Mouse (Mus musculus): ENCODE measurements around the gene St5. TPM values are rescaled to one million over a fixed set of nuclear protein-coding genes. Genes with fewer than 3 reads are reported as not detected.

Gene St5
- polyA plus RNA-seq, 1 experiment from 2014 or later = 53.5 TPM

GRCm38 (mm10) chr7:109719286-109719685 lies 15.9 kb upstream of the St5 start:
- DNase-seq (ENCODE audit: low spot score) = no peak

DNA sequence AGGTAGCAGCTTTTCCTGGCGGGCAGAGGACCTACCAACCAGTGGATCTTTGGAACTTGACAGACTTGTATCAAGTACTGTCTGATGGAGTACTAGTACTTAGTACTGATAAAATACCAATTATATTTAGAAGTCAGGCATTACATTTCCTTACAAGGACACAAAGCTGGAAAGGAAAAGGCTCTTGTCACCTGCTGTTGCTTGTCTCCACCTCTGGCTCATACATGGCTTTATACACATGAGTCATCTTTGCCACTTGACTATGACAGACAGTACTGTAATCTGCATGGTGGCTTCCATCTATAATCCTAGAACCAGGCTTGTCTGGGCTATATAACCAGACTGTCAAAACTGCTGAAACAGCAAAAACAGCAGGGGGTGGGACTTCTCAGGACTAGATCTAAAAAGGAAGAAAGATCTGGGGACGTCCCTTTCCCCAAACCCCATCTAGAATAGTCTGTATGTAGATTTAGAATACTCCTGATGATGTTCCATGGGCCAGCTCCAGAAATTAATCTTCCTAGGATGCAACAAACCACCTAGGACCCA lies 10.1 kb upstream of the St5 start:
- Histone ChIP-seq H3K4me1 (no peaks in the 10 kb centered on the region), H3K36me3 (peaks cover 46% of the 10 kb centered on the region), H3K4me3 (no peak overlapping the region), H3K9me3 (replicated peaks) (no peaks in the 10 kb centered on the region), H3K27me3 (ENCODE audit: low read depth, poor library complexity, severe bottlenecking) (no peaks in the 10 kb centered on the region), H3K27ac (no peak overlapping the region)
- no peak for DNase-seq (ENCODE audit: low spot score)
- 90% methylated on average over 2 of the region's 2 CpGs for WGBS

More at GRCm38 (mm10) chr7:109719286-109719685, 15.9 kb upstream of the St5 start:
- Histone ChIP-seq H3K4me1 (no peaks in the 10 kb centered on the region), H3K4me3 (no peak overlapping the region), H3K27me3 (ENCODE audit: low read depth, poor library complexity, severe bottlenecking) (no peaks in the 10 kb centered on the region), H3K27ac (no peak overlapping the region), H3K36me3 (no peaks in the 10 kb centered on the region), H3K9me3 (replicated peaks) (no peaks in the 10 kb centered on the region)
- WGBS = 65% methylated on average over 9 of the region's 9 CpGs

DNA sequence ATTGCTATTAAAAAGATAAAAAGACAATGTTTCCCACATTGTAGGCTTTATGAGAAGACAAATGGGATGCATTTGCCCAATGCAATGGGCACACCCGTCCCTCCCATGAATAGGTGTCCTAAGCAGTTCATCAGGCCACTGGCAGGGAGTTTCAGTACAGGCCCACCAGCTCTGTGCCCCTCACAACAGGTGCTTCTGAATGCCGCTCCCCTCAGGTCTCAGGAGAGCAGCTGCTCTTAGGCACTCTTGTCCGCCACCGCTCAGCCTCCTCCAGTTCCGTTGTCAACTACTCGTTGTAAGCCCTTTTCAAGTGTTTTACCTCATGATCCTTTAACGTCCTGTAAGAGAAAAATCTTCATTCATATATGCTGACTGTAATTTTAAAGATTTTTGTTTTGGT lies 8.8 kb upstream of the St5 start:
- H3K36me3 ChIP-seq = peaks cover 59% of the 10 kb centered on the region
- H3K9me3 ChIP-seq (replicated peaks) = no peaks in the 10 kb centered on the region

GRCm38 (mm10) chr7:109710069-109710468 lies 6.7 kb upstream of the St5 start:
- 88% methylated on average over 1 of the region's 1 CpGs for WGBS
- no peaks in the 10 kb centered on the region for H3K4me1 ChIP-seq
- no peaks in the 10 kb centered on the region for H3K27me3 ChIP-seq (ENCODE audit: low read depth, poor library complexity, severe bottlenecking)
- H3K9me3 ChIP-seq (replicated peaks) = no peaks in the 10 kb centered on the region
- DNase-seq (ENCODE audit: low spot score) = no peak
- no peak overlapping the region for H3K4me3 ChIP-seq
- H3K27ac ChIP-seq = no peak overlapping the region
- peaks cover 59% of the 10 kb centered on the region for H3K36me3 ChIP-seq

More for the DNA sequence above, 8.8 kb upstream of the St5 start:
- DNase-seq (ENCODE audit: low spot score) = no peak
- Histone ChIP-seq H3K27ac (no peak overlapping the region), H3K4me1 (no peaks in the 10 kb centered on the region), H3K4me3 (no peak overlapping the region), H3K27me3 (ENCODE audit: low read depth, poor library complexity, severe bottlenecking) (no peaks in the 10 kb centered on the region)
- 90% methylated on average over 7 of the region's 7 CpGs for WGBS

GRCm38 (mm10) chr7:109708961-109709382 lies 5.6 kb upstream of the St5 start:
- peaks cover 59% of the 10 kb centered on the region for H3K36me3 ChIP-seq
- peaks cover 3% of the 10 kb centered on the region; the same call in 1 of the 2 replicates for H3K4me1 ChIP-seq
- H3K9me3 ChIP-seq (replicated peaks) = no peaks in the 10 kb centered on the region
- WGBS = 72% methylated on average over 3 of the region's 3 CpGs
- H3K27ac ChIP-seq = no peak overlapping the region
- no peak for DNase-seq (ENCODE audit: low spot score)
- H3K27me3 ChIP-seq (ENCODE audit: low read depth, poor library complexity, severe bottlenecking) = no peaks in the 10 kb centered on the region
- no peak overlapping the region for H3K4me3 ChIP-seq

GRCm38 (mm10) chr7:109707023-109707785 lies 3.8 kb upstream of the St5 start:
- no peak overlapping the region for H3K27ac ChIP-seq
- H3K4me1 ChIP-seq = peaks cover 14% of the 10 kb centered on the region; the same call in 1 of the 2 replicates
- 59% methylated on average over 4 of the region's 4 CpGs for WGBS
- H3K36me3 ChIP-seq = peaks cover 47% of the 10 kb centered on the region
- H3K9me3 ChIP-seq (replicated peaks) = no peaks in the 10 kb centered on the region
- 0 out of 2 replicates have a peak, but pooled peaks cover 6% of the 10 kb centered on the region for H3K27me3 ChIP-seq (ENCODE audit: low read depth, poor library complexity, severe bottlenecking)
- H3K4me3 ChIP-seq = no peak overlapping the region
- DNase-seq (ENCODE audit: low spot score) = peak; percentile 43

DNA sequence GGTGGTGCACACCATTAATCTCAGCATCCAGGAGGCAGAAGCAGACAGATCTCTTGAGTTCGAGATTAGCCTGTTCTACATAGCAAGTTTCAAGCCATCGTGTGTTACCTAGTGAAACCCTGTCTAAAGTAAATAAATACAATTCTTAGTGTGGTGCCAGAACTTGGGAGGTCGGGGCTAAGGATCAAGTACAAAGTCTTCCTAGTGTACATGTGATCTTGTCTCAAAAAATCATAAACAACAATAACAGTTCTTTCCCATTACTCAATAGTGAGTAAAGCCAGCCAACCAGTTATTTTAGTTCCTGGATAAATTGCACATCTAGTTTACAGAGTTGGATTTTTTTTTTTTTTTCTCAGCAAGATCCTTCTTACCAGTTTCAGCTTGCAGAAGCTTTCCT lies 1.1 kb upstream of the St5 start:
- 74% methylated on average over 3 of the region's 3 CpGs for WGBS
- no peak for DNase-seq (ENCODE audit: low spot score)
- H3K27ac ChIP-seq = peak overlapping the region; percentile 93; the same call in 1 of the 2 replicates
- peaks cover 20% of the 10 kb centered on the region for H3K36me3 ChIP-seq
- H3K9me3 ChIP-seq (replicated peaks) = no peaks in the 10 kb centered on the region
- peak overlapping the region; percentile 76 for H3K4me3 ChIP-seq
- 0 out of 2 replicates have a peak, but pooled peaks cover 6% of the 10 kb centered on the region for H3K27me3 ChIP-seq (ENCODE audit: low read depth, poor library complexity, severe bottlenecking)
- H3K4me1 ChIP-seq = peaks cover 14% of the 10 kb centered on the region; the same call in 1 of the 2 replicates

- H3K27me3 ChIP-seq (ENCODE audit: low read depth, poor library complexity, severe bottlenecking) = 0 out of 2 replicates have a peak, but pooled peaks cover 6% of the 10 kb centered on the region
- H3K9me3 ChIP-seq (replicated peaks) = no peaks in the 10 kb centered on the region
- peak overlapping the region; percentile 93 for H3K27ac ChIP-seq
- WGBS = 3% methylated on average over 17 of the region's 17 CpGs
- DNase-seq (ENCODE audit: low spot score) = no peak
- peak overlapping the region; percentile 76 for H3K4me3 ChIP-seq
- peaks cover 17% of the 10 kb centered on the region for H3K36me3 ChIP-seq
- H3K4me1 ChIP-seq = peaks cover 14% of the 10 kb centered on the region; the same call in 1 of the 2 replicates
Measured at GRCm38 (mm10) chr7:109704016-109704377, 592 bp upstream of the St5 start.

- Histone ChIP-seq H3K4me1 (peaks cover 14% of the 10 kb centered on the region; the same call in 1 of the 2 replicates), H3K9me3 (replicated peaks) (no peaks in the 10 kb centered on the region), H3K4me3 (peak overlapping the region; percentile 76), H3K27ac (no peak overlapping the region), H3K36me3 (peaks cover 5% of the 10 kb centered on the region), H3K27me3 (ENCODE audit: low read depth, poor library complexity, severe bottlenecking) (0 out of 2 replicates have a peak, but pooled peaks cover 6% of the 10 kb centered on the region)
- DNase-seq (ENCODE audit: low spot score) = no peak
- 34% methylated on average over 4 of the region's 4 CpGs for WGBS
Measured at GRCm38 (mm10) chr7:109702721-109703120, 684 bp downstream of the St5 start.

DNA sequence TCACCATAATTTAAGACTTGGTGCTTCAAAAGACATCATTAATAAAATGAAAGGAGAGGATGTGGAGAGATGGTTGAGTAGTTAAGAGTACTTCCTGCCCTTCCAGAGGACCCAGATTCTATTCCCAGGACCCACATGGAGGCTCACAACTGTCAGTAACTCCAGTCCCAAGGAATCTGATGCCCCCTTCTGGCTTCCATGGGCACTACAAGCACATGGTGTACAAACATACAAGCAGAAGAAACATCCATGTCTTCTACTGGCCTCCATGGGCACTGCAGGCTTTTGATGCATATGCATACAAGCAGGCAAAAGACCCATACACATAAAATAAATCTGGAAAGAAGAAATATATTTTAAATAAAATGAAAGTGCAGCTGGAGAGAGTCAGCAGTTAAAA lies 3.2 kb downstream of the St5 start:
- DNase-seq (ENCODE audit: low spot score) = no peak
- H3K9me3 ChIP-seq (replicated peaks) = no peaks in the 10 kb centered on the region
- H3K27me3 ChIP-seq (ENCODE audit: low read depth, poor library complexity, severe bottlenecking) = 0 out of 2 replicates have a peak, but pooled peaks cover 6% of the 10 kb centered on the region
- H3K27ac ChIP-seq = no peak overlapping the region
- no peak overlapping the region for H3K4me3 ChIP-seq
- no peaks in the 10 kb centered on the region for H3K36me3 ChIP-seq
- H3K4me1 ChIP-seq = peaks cover 14% of the 10 kb centered on the region; the same call in 1 of the 2 replicates

DNA sequence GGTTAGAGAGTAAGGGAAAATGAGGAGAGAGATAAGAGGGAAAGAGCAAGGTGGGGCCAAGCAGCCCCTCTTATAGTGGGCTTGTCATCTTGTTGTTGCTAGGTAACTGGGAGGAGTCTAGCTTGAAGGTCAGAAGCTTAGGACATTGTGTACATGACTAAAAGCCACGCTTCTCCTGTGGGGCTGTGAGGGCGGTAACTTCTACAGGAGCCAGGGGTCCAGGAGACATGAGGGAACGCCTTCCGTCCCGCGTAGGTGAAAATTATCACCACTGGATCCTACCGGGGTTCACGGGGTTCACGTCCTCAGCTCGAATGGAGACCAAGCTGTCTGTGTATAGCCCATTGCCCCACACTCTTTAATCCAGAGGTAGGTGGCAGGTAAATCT lies 8.1 kb downstream of the St5 start:
- DNase-seq (ENCODE audit: low spot score) = no peak
- H3K27me3 ChIP-seq (ENCODE audit: low read depth, poor library complexity, severe bottlenecking) = no peaks in the 10 kb centered on the region
- no peaks in the 10 kb centered on the region for H3K9me3 ChIP-seq (replicated peaks)
- no peaks in the 10 kb centered on the region for H3K4me1 ChIP-seq
- no peaks in the 10 kb centered on the region for H3K36me3 ChIP-seq
- WGBS = 93% methylated on average over 10 of the region's 10 CpGs
- no peak overlapping the region for H3K27ac ChIP-seq
- H3K4me3 ChIP-seq = no peak overlapping the region

GRCm38 (mm10) chr7:109694576-109695338 lies 8.6 kb downstream of the St5 start:
- 84% methylated on average over 13 of the region's 13 CpGs for WGBS
- no peaks in the 10 kb centered on the region for H3K36me3 ChIP-seq
- H3K9me3 ChIP-seq (replicated peaks) = no peaks in the 10 kb centered on the region
- H3K27me3 ChIP-seq (ENCODE audit: low read depth, poor library complexity, severe bottlenecking) = no peaks in the 10 kb centered on the region
- no peak overlapping the region for H3K27ac ChIP-seq
- no peak for DNase-seq (ENCODE audit: low spot score)
- H3K4me3 ChIP-seq = no peak overlapping the region
- H3K4me1 ChIP-seq = no peaks in the 10 kb centered on the region

- WGBS = 92% methylated on average over 5 of the region's 5 CpGs
- DNase-seq (ENCODE audit: low spot score) = no peak
Measured at GRCm38 (mm10) chr7:109690961-109691360, 12.4 kb downstream of the St5 start.

More at GRCm38 (mm10) chr7:109690961-109691360, 12.4 kb downstream of the St5 start:
- Histone ChIP-seq H3K27ac (no peak overlapping the region), H3K4me3 (no peak overlapping the region), H3K9me3 (replicated peaks) (no peaks in the 10 kb centered on the region), H3K27me3 (ENCODE audit: low read depth, poor library complexity, severe bottlenecking) (no peaks in the 10 kb centered on the region), H3K4me1 (peaks cover 2% of the 10 kb centered on the region), H3K36me3 (no peaks in the 10 kb centered on the region)

Measured in limb, embryonic 10.5 days (tissue).